Mouse (Mus musculus) mature B cell (primary cell): ENCODE results near the gene Stambpl1.

Experiments
- in situ Hi-C: fragments of 300-500 bp; cut with MboI; formaldehyde crosslinking; loops from 2 replicates; pipeline ENCODE4 v1.14.3; 2019

The Stambpl1 gene

GRCm38 (mm10) chr19:34278078-34278477 is 86.0 kb downstream of the Stambpl1 start:
- in situ Hi-C loops = no loop called here

GRCm38 (mm10) chr19:34283614-34284013 is 91.6 kb downstream of the Stambpl1 start:
- in situ Hi-C loops = loop anchor here (5.0 kb wide), 1 partner anchor 41 kb away; no protein-coding TSS in a partner anchor

GRCm38 (mm10) chr19:34284383-34284782 is 92.4 kb downstream of the Stambpl1 start:
- in situ Hi-C loops = loop anchor here (5.0 kb wide), 1 partner anchor 42 kb away; no protein-coding TSS in a partner anchor

GRCm38 (mm10) chr19:34284826-34285225 is 92.8 kb downstream of the Stambpl1 start:
- in situ Hi-C loops = loop anchor here (5.0 kb wide), 1 partner anchor 43 kb away; no protein-coding TSS in a partner anchor

- in situ Hi-C loops = no loop called here
Observed at GRCm38 (mm10) chr19:34287221-34287620, 95.2 kb downstream of the Stambpl1 start.

GRCm38 (mm10) chr19:34287656-34288415 is 95.8 kb downstream of the Stambpl1 start:
- in situ Hi-C loops = no loop called here

GRCm38 (mm10) chr19:34288696-34289095 is 96.7 kb downstream of the Stambpl1 start:
- in situ Hi-C loops = no loop called here
